18 mouse cellular contexts compared by ENCODE assay signal in genomic region chr13:10542723-10543122, GRCm38 (mm10).
DNase-seq lines count a peak whose midpoint lies in the region; ATAC-seq lines count a peak whose summit lies in the region.
"Had no signal": no experiment of that assay in that cellular context is flagged by ENCODE, and none has a peak within 500 bp of the region (broad histone marks: within the 10 kb centered on the region; RNA-seq: fewer than 3 reads in every experiment).

No protein-coding gene starts in this region.

- ATAC-seq in megakaryocyte, adult 5-6 weeks (ENCODE audit: poor library complexity, severe bottlenecking), result 0 out of 2 replicates have a peak, but pooled peaks have one; percentile 45
- 0 out of 2 replicates have a peak, but pooled peaks have one; percentile 62 for ATAC-seq in monocyte, adult 5-6 weeks (replicated peaks; ENCODE audit: insufficient number of reproducible peaks, low FRiP score, low TSS enrichment, poor library complexity, severe bottlenecking)
- ATAC-seq: CD4-positive, CD25-positive, alpha-beta regulatory T cell, adult 4 months; forebrain, embryonic 13.5 days; forebrain, embryonic 15.5 days; forebrain, postnatal 0 days had no signal

- intact Hi-C loops in left cerebral cortex, postnatal 4 days (cut with DNase I), result no loop called here

- peak; percentile 10 for DNase-seq in lung, postnatal 36 days
- DNase-seq in lung, postnatal 10 days, result no peak
- DNase-seq in left cerebral cortex, postnatal 4 days, result no peak
- no peak for DNase-seq in adrenal gland, adult 18-20 months (ENCODE audit: low spot score in 2 of 2)
- DNase-seq: adrenal gland, adult 8-10 months; adrenal gland, postnatal 14 days; adrenal gland, postnatal 36 days; cerebellum, adult 11-12 months; cerebellum, adult 2 months; cerebellum, adult 9-10 months; cerebellum, postnatal 10 days; cerebellum, postnatal 25 days; forebrain, postnatal 0 days had no signal
